Mouse (Mus musculus) brown adipose tissue, adult 24 weeks (tissue): Measurements from ENCODE around the gene Flad1. TPM values are rescaled to one million over a fixed set of nuclear protein-coding genes. Genes with fewer than 3 reads are reported as not detected.
A peak's percentile ranks its signal among the peaks of the same experiment; 100 is the strongest.

ENCODE experiments used
- H3K27ac ChIP-seq: fragments of 200-500 bp; replicated peaks from 2 replicates; pipeline ENCODE4 v1.5.1; 2012; ENCODE audit warnings: low read depth, mild to moderate bottlenecking, low read length
- H3K4me1 ChIP-seq: fragments of 200-500 bp; 2 replicates; pipeline ENCODE4 v1.6.1; 2012; ENCODE audit warnings: low read length, mixed read lengths; ENCODE audit not compliant: control insufficient read depth, insufficient read depth, insufficient read length
- H3K4me3 ChIP-seq: fragments of 200-500 bp; 2 replicates; pipeline ENCODE4 v1.5.1; 2012; ENCODE audit warnings: low read depth, mild to moderate bottlenecking, low read length, moderate library complexity; ENCODE audit not compliant: insufficient read depth
- polyA plus RNA-seq: library from polyadenylated mRNA; stranded (reverse); fragments of >200 nt; gene quantifications from 2 replicates; pipeline ENCODE4 v1.2.4, GENCODE M21; 2012; ENCODE audit not compliant: missing spikeins, insufficient read depth, insufficient read length

Gene Flad1
- polyA plus RNA-seq, 1 experiment, result 33.4 TPM

DNA sequence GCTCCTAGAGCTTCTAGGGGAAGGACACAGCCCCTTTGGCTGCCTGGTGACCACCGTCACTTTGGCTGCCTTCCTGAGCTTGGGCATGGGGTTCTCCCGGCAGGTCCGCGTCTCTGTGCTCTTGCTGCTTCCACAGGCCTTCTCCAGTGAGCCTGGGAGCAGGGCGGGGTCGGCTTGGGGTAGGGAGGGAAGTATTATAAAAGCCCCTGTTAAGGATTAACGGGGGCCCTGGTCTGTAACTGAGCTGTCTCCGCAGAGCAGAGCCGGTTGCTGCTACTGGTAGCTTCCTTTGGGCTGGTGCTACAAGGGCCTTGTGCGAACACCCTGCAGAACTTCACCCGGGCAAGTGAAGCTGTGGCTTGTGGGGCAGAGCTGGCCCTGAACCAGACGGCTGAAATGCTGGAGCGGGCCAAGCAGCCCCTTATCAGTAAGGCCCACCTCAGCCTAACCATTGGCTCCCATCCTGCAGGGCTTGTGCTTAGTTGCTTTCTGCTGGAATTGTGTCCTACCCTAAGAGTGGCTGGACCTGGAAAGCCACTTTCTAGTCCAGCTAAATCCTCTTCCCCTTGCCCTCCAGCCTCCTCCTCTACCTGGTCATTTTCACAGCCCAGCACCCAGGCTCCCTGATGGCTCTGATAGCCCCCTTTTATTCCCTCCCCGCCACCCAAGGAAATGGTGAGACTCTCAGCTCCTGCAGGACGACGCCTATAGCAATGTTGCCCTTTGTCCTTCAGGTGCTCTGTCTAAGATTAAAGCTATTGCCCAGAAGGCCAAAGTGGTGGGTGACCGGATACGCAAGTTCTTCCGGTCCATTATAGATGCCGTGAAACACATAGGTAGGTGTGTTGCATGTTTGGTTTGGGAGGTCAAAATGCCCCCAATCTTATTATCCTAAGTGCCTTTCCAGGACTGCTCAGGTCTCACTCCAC is 45.9 kb downstream of the Flad1 start:
- peaks cover 9% of the 10 kb centered on the region for H3K4me1 ChIP-seq

DNA sequence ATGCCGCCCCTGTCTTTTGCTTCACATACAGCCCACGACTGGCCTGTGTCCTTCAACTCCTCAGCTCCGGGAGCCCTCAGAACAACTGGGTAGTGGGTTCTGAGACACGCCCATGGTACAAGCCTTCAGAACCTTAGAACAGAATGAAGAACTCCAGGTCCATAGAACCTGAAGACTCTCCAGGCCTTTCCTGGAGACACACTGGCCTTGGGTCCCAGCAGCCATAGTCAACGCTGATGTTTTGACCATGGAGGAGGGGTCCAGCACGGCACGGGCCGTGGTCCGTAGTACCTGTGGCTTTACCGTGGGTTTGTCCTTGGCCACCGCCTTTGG is 46.6 kb downstream of the Flad1 start, which contains the start of gene Dcst1:
Gene Dcst1, minus strand, starts transcription at position 101 of the 333 bp plus-strand sequence.
- H3K4me1 ChIP-seq, result peaks cover 9% of the 10 kb centered on the region
- H3K4me3 ChIP-seq, result no peak within 1 kb of the TSS
- H3K27ac ChIP-seq, result no peak within 1 kb of the TSS

More for the DNA sequence above, 45.9 kb downstream of the Flad1 start:
- Histone ChIP-seq H3K27ac (no peak overlapping the region), H3K4me3 (no peak overlapping the region)

- H3K4me3 ChIP-seq, result no peak overlapping the region
- no peak overlapping the region for H3K27ac ChIP-seq
- H3K4me1 ChIP-seq, result peaks cover 9% of the 10 kb centered on the region
These were observed 47.0 kb downstream of the Flad1 start for GRCm38 (mm10) chr3:89364631-89365030.

DNA sequence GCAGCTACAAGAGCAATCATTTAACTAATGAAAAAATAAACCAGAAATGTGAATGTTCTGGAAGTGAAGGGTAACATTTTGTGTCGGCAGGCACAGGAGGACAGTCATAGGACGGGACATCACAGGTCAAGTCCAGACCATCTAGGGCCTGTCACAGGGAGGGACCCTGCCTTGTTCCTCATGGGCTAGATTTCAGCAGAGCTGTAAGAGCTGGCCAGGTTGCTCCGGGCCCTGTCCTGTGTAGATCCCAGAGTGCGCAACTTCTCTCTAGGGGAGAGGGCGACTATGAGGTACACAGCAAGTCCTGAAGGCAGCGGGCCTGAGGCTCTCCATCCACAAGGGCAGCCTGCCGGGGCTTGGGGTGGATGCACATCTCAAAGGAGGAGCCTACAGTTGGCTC is 50.0 kb downstream of the Flad1 start, which contains the start of gene Dcst2:
Gene Dcst2, plus strand, starts transcription at position 301 of the 400 bp plus-strand sequence.
- Histone ChIP-seq H3K4me1 (peaks cover under 1% of the 10 kb centered on the region), H3K4me3 (no peak within 1 kb of the TSS), H3K27ac (no peak within 1 kb of the TSS)

DNA sequence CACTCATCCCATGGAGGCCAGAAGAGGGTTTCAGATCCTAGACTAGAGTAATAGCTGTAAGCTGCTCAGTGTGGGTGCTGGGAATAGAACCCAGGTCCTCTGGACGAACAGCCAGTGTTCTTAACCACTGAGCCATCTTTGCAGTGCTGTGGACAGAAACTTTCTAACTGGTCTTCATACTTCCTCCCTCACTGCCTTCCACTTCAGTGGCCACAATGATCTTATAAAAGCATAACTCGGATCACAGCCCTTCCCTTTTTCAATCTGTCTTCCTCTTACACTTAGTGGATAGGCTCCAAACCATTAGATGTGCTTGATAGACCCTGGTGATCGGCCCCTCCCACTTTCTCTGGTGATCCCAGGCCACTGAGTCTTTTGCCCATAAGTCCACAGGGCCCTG is 51.4 kb downstream of the Flad1 start:
- Histone ChIP-seq H3K27ac (no peak overlapping the region), H3K4me3 (no peak overlapping the region), H3K4me1 (no peaks in the 10 kb centered on the region)

DNA sequence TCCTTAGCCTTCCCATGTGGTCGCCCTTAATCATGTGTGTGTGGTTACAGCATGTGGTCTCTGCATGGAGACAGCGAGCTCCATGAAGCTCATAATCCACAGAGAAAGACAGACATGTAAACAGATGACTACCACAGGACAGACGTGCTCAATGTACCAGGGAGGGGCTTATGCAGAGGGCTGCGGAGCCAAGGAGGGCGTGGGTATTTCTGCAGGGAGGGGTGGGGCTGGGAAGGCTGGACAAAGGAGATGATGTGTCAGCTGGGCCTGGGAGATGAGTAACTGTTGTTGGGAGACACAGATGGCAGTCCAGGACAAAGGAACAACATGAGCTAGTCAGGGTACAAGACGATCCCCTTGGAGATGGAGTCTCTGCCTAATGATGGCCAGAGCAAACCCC is 52.0 kb downstream of the Flad1 start:
- H3K4me3 ChIP-seq, result no peak overlapping the region
- no peak overlapping the region for H3K27ac ChIP-seq

DNA sequence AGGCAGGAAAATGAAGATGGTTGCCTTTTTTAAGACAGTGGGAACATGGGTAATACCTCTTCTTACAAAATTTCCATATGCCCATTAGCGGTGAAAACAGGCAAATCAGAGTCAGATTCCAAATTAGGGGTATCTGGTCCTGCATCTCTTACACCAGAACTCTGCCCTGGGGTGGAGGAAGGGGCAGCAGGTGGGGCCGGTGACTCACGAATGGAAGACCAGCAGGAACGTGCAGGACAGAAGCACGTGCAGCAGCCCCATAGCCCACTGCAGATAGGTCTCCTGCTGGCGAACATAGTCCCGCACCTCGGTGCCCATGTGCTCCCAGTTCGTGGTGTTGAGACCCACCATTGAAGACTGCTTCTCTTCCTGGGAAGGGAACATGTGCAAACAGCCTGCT is 55.6 kb downstream of the Flad1 start:
- no peaks in the 10 kb centered on the region for H3K4me1 ChIP-seq
- no peak overlapping the region for H3K27ac ChIP-seq
- H3K4me3 ChIP-seq, result no peak overlapping the region

More for the DNA sequence above, 52.0 kb downstream of the Flad1 start:
- no peaks in the 10 kb centered on the region for H3K4me1 ChIP-seq

GRCm38 (mm10) chr3:89355512-89355902 is 56.2 kb downstream of the Flad1 start:
- no peak overlapping the region for H3K4me3 ChIP-seq
- H3K4me1 ChIP-seq, result no peaks in the 10 kb centered on the region
- H3K27ac ChIP-seq, result peak overlapping the region; percentile 11; the same call in 1 of the 2 replicates

GRCm38 (mm10) chr3:89354816-89355511 is 56.7 kb downstream of the Flad1 start:
- no peak overlapping the region for H3K4me3 ChIP-seq
- H3K27ac ChIP-seq, result peak overlapping the region; percentile 11; the same call in 1 of the 2 replicates
- no peaks in the 10 kb centered on the region for H3K4me1 ChIP-seq

DNA sequence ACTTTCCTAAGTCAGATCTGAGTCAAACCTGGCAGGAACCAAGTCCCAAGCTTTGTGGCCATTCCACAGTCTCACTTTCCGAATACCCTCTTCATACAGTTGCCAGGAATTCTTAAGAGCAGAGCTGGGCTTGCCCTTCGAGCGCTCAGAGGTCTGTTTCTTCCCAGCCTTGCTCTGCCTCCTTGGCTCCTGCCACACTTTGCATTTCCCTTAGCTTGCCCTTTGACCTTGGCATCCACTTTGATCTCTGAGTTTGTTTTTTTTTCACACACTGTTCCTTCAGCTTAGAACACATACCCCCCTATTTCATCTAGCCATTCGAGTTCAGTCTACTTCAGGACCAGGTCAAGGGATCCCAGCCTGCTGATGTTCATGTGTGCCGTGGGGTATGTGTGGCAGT is 60.4 kb downstream of the Flad1 start:
- H3K27ac ChIP-seq, result no peak overlapping the region
- peaks cover 7% of the 10 kb centered on the region; the same call in 1 of the 2 replicates for H3K4me1 ChIP-seq
- H3K4me3 ChIP-seq, result no peak overlapping the region

Other genes starting within 250 kb of the Flad1 start
- gene Clk2, start 247.1 kb downstream of the Flad1 start, polyA plus RNA-seq, result 14.3 TPM in 2 replicates
- gene Scamp3, start 234.4 kb downstream of the Flad1 start, polyA plus RNA-seq, result 39.4 and 48.7 TPM in 2 replicates
- 1.3 and 2.0 TPM in 2 replicates for gene Fam189b, start 228.7 kb downstream of the Flad1 start, polyA plus RNA-seq
- 18.2 and 25.1 TPM in 2 replicates for gene Gba, start 208.9 kb downstream of the Flad1 start, polyA plus RNA-seq
- gene Thbs3, start 196.7 kb downstream of the Flad1 start, polyA plus RNA-seq, result 5.6 and 8.9 TPM in 2 replicates
- gene Mtx1, start 184.8 kb downstream of the Flad1 start, polyA plus RNA-seq, result 108 and 115 TPM in 2 replicates
- 0.75 and 0.83 TPM in 2 replicates for gene Muc1, start 182.8 kb downstream of the Flad1 start, polyA plus RNA-seq
- gene Krtcap2, start 165.9 kb downstream of the Flad1 start, polyA plus RNA-seq, result 57.6 and 64.8 TPM in 2 replicates
- gene Trim46, start 165.6 kb downstream of the Flad1 start, polyA plus RNA-seq, result not detected in 2 replicates
- gene Dpm3, start 152.5 kb downstream of the Flad1 start, polyA plus RNA-seq, result 125 and 130 TPM in 2 replicates
- gene Slc50a1, start 141.3 kb downstream of the Flad1 start, polyA plus RNA-seq, result 28.3 and 33.1 TPM in 2 replicates
- 5.6 and 6.3 TPM in 2 replicates for gene Efna1, start 130.7 kb downstream of the Flad1 start, polyA plus RNA-seq
- gene Efna3, start 88.9 kb downstream of the Flad1 start, polyA plus RNA-seq, result 0.44 TPM in 1 of 2 replicates, not detected in the other
- 1.3 TPM in 1 of 2 replicates, not detected in the other for gene Efna4, start 73.8 kb downstream of the Flad1 start, polyA plus RNA-seq
- gene Adam15, start 61.9 kb downstream of the Flad1 start, polyA plus RNA-seq, result 28.5 and 31.3 TPM in 2 replicates
- 1.2 and 1.6 TPM in 2 replicates for gene Dcst2, start 49.9 kb downstream of the Flad1 start, polyA plus RNA-seq
- 0.75 TPM in 1 of 2 replicates, not detected in the other for gene Dcst1, start 46.6 kb downstream of the Flad1 start, polyA plus RNA-seq
- gene Zbtb7b, start 17.1 kb downstream of the Flad1 start, polyA plus RNA-seq, result 93.2 and 121 TPM in 2 replicates
- gene Lenep, start 9.1 kb downstream of the Flad1 start, polyA plus RNA-seq, result 1.3 TPM in 1 of 2 replicates, not detected in the other
- 5.9 and 10.9 TPM in 2 replicates for gene Cks1b, start 6.5 kb upstream of the Flad1 start, polyA plus RNA-seq
- 36.0 and 37.2 TPM in 2 replicates for gene Shc1, start 6.6 kb upstream of the Flad1 start, polyA plus RNA-seq
- 4.6 and 13.0 TPM in 2 replicates for gene Pygo2, start 18.3 kb upstream of the Flad1 start, polyA plus RNA-seq
- 18.9 and 25.8 TPM in 2 replicates for gene Pbxip1, start 24.8 kb upstream of the Flad1 start, polyA plus RNA-seq
- 191 and 194 TPM in 2 replicates for gene Pmvk, start 42.7 kb upstream of the Flad1 start, polyA plus RNA-seq
- 0.28 and 0.29 TPM in 2 replicates for gene Kcnn3, start 108.3 kb upstream of the Flad1 start, polyA plus RNA-seq